Mouse (Mus musculus) forebrain, postnatal 0 days (tissue): ENCODE results near the gene Sowahb. TPM values are rescaled to one million over a fixed set of nuclear protein-coding genes. Genes with fewer than 3 reads are reported as not detected.
A peak's percentile ranks its signal among the peaks of the same experiment; 100 is the strongest.

ENCODE experiments used
- ATAC-seq: fragments of 200-750 bp; cut with Nextera tagmentation; 2 replicates; pipeline ENCODE4 v1.8.0; 2017; ENCODE audit warnings: mild to moderate bottlenecking, moderate library complexity
- DNase-seq: peaks from one replicate; pipeline ENCODE4 v3.0.0-alpha.2; 2015
- H3K27ac ChIP-seq: fragments of 300-500 bp; sonication (generic); 2 replicates; pipeline ENCODE4 v1.5.1; 2014; ENCODE audit warnings: low read depth, mild to moderate bottlenecking, antibody characterized with exemption, low read length, moderate library complexity, mixed read lengths
- H3K27me3 ChIP-seq: fragments of 300-500 bp; sonication (generic); 2 replicates; pipeline ENCODE4 v1.6.1; 2014; ENCODE audit warnings: mild to moderate bottlenecking, low read length, mixed read lengths; ENCODE audit not compliant: insufficient read depth
- H3K36me3 ChIP-seq: fragments of 300-500 bp; sonication (generic); 2 replicates; pipeline ENCODE4 v1.6.1; 2014; ENCODE audit warnings: mild to moderate bottlenecking, moderate library complexity; ENCODE audit not compliant: insufficient read depth
- H3K4me1 ChIP-seq: fragments of 300-500 bp; sonication (generic); 2 replicates; pipeline ENCODE4 v1.6.1; 2014; ENCODE audit warnings: antibody characterized with exemption; ENCODE audit not compliant: insufficient read depth
- H3K4me2 ChIP-seq: fragments of 300-500 bp; sonication (generic); 2 replicates; pipeline ENCODE4 v1.6.1; 2014; ENCODE audit warnings: low read depth, mild to moderate bottlenecking, moderate library complexity
- H3K4me3 ChIP-seq: fragments of 300-500 bp; sonication (generic); 2 replicates; pipeline ENCODE4 v1.5.1; 2014; ENCODE audit warnings: low read depth, low read length, mixed read lengths
- H3K9ac ChIP-seq: fragments of 300-500 bp; sonication (generic); 2 replicates; pipeline ENCODE4 v1.6.1; 2014; ENCODE audit warnings: mild to moderate bottlenecking
- H3K9me3 ChIP-seq: fragments of 300-500 bp; sonication (generic); 2 replicates; pipeline ENCODE4 v1.6.1; 2016; ENCODE audit warnings: low read length
- CTCF ChIP-seq: sonication (generic); IDR thresholded peaks from 2 replicates; pipeline ENCODE4 v1.5.1; 2016; ENCODE audit warnings: antibody characterized with exemption, control low read depth, low read depth
- WGBS: fragments of 180-500 bp; shearing (Covaris S2); extraction: QIAGEN DNeasy Blood & Tissue Kit; methylation state at CpG from one replicate; pipeline ENCODE4 v1.1.7; 2014; 5-methylcytosine and 5-hydroxymethylcytosine counted together
- polyA plus RNA-seq: library from polyadenylated mRNA; unstranded; fragments of >200 nt; fragmentation: Nextera tagmentation; extraction: Ambion mirVana; gene quantifications from 2 replicates; pipeline ENCODE4 v1.2.1, GENCODE M21; 2015
- total RNA-seq: library from RNA; depleted of rRNA; stranded (reverse); fragments of >200 nt; gene quantifications from 2 replicates; pipeline ENCODE4 v1.2.3, GENCODE M21; 2014; rRNA removed

Gene Sowahb
- total RNA-seq = 0.10 and 0.46 TPM in 2 replicates
- polyA plus RNA-seq = 0.10 and 0.12 TPM in 2 replicates

GRCm38 (mm10) chr5:93044584-93045370 is at the start of gene Sowahb:
Gene Sowahb (minus strand): TSS chr5:93045022.
- Histone ChIP-seq H3K4me3 (peak within 1 kb of the TSS; percentile 49), H3K9ac (peak within 1 kb of the TSS; percentile 33), H3K4me1 (peaks cover 13% of the 10 kb centered on the region), H3K36me3 (no peaks in the 10 kb centered on the region), H3K27me3 (peaks cover 31% of the 10 kb centered on the region), H3K27ac (no peak within 1 kb of the TSS), H3K4me2 (peak within 1 kb of the TSS; percentile 94), H3K9me3 (no peaks in the 10 kb centered on the region)
- ATAC-seq = peak; percentile 77
- TF ChIP-seq CTCF = no peak
- DNase-seq = peak; percentile 39
- WGBS = under 1% methylated on average over 68 of the region's 68 CpGs

DNA sequence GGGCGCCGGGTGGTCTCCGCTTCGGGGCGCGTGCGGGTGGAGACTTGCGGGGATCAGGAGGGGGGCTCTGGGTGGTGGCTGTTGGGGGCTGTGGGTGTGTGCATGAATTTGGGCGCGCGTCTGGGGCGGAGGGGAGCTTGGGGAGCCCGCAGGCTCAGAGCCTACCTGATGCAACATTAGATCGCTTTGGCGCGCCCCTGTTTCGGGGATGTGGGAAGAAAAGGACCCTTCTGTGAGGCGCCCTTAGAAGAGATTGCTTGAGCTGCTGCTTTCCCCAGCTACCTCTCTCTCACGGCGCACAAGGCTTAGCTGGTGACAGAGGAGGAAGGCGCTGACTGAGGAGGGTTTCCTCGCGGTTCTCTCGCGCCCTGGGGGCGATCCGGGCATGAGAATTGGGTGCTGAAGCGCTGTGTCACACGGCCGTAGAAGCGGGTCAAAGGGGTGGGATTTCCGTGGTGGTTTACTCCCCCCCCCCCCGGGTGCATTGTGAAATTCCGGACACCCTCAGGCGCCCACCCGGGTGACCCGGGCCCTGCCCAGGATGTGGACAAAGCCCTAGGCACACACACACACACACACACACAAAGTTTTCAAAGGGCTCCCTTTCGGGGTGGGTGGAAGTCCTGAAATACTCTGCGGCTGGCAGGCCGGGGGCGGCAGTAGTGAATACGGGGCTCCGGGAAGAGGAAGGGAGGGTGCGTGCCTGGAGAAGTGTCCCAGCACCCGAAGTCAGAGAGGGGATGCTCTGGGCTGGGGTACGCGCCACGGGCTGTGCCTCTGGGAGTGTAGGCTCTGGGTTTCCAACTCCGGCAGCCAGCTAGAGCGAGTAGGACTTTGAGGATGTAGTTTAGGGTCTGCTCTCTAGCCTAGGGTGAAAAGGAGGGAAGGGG is 49.1 kb upstream of the Sowahb start:
- H3K27me3 ChIP-seq = no peaks in the 10 kb centered on the region
- no peak for TF ChIP-seq CTCF
- no peaks in the 10 kb centered on the region; the same call in 1 of the 2 replicates for H3K36me3 ChIP-seq
- peak overlapping the region; percentile 94 for H3K27ac ChIP-seq
- H3K4me1 ChIP-seq = peaks cover 30% of the 10 kb centered on the region
- DNase-seq = peak; percentile 50
- peak; percentile 73 for ATAC-seq
- H3K9ac ChIP-seq = peak overlapping the region; percentile 83
- H3K4me3 ChIP-seq = peak overlapping the region; percentile 83
- H3K9me3 ChIP-seq = no peaks in the 10 kb centered on the region
- WGBS = 2% methylated on average over 50 of the region's 50 CpGs
- peak overlapping the region; percentile 83 for H3K4me2 ChIP-seq

GRCm38 (mm10) chr5:93092857-93093622 is 48.2 kb upstream of the Sowahb start, which contains the start of gene Sept11:
Gene Sept11 (plus strand): TSS chr5:93093437.
- Histone ChIP-seq H3K36me3 (no peaks in the 10 kb centered on the region; the same call in 1 of the 2 replicates), H3K27me3 (no peaks in the 10 kb centered on the region), H3K4me1 (peaks cover 26% of the 10 kb centered on the region), H3K4me3 (peak within 1 kb of the TSS; percentile 83), H3K9ac (peak within 1 kb of the TSS; percentile 83), H3K9me3 (no peaks in the 10 kb centered on the region), H3K4me2 (peak within 1 kb of the TSS; percentile 83), H3K27ac (peak within 1 kb of the TSS; percentile 94)
- 2% methylated on average over 63 of the region's 63 CpGs for WGBS
- DNase-seq = peak; percentile 96
- no peak for TF ChIP-seq CTCF
- peak; percentile 93 for ATAC-seq

DNA sequence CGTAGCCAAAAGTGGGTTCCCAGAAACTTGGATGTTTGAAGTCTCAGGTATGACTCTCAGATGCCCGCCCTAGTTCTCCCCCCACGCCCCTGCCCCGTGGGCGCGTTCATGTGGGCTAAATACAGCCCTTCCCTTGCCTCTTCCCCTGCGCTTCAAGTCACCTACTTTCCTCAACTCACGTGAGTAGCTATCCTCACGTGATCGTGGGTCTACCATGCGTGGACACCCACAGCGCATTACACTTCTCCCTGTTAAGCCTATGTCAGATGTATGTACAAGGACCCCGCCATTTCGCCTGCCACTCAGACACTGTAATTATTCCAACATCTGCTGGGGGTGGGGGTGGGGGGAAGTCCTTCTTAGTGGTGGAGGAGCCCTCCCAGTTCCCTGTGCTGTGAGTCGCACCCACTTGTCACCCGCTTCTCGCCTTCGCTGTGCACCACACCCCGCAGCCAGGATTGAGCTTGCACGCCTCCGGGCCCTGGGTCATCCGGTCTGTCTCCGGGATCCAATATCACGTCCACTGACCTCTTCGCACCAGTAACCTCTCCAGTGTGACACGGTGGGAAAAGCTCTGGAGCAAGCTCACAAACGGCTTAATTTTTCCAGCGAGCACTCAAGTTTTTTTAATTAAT is 47.4 kb upstream of the Sowahb start:
- Histone ChIP-seq H3K4me2 (peak overlapping the region; percentile 83), H3K9ac (peak overlapping the region; percentile 83), H3K4me1 (peaks cover 26% of the 10 kb centered on the region), H3K27me3 (no peaks in the 10 kb centered on the region), H3K4me3 (peak overlapping the region; percentile 83), H3K9me3 (no peaks in the 10 kb centered on the region), H3K27ac (peak overlapping the region; percentile 94), H3K36me3 (no peaks in the 10 kb centered on the region; the same call in 1 of the 2 replicates)
- WGBS = 4% methylated on average over 28 of the region's 28 CpGs
- DNase-seq (peak; percentile 64), ATAC-seq (peak; percentile 12)
- no peak for TF ChIP-seq CTCF

DNA sequence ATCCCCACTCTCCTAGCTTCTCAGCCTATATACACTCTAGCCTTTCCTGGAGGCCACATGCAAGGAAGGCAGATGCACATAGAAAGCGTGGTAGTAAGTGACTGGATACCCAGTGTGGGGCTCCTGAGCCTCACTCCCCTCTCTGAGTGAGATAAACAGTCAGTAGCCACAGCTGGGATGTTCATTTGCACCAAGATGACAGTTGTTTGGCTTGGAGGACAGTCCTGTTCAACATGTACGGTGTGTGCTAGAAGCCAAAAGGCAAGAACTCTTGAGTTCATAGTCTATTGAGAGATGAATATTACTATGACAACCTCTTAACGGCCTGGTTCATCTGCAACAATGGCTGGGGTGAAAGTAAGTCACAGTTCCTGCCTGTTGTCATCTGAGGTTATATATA is 46.4 kb upstream of the Sowahb start:
- DNase-seq (no peak), ATAC-seq (no peak)
- Histone ChIP-seq H3K4me1 (peaks cover 18% of the 10 kb centered on the region), H3K27me3 (no peaks in the 10 kb centered on the region), H3K4me3 (no peak overlapping the region), H3K9ac (no peak overlapping the region), H3K36me3 (no peaks in the 10 kb centered on the region; the same call in 1 of the 2 replicates), H3K4me2 (peak overlapping the region; percentile 83), H3K9me3 (no peaks in the 10 kb centered on the region), H3K27ac (no peak overlapping the region)
- TF ChIP-seq CTCF = no peak
- 58% methylated on average over 3 of the region's 3 CpGs for WGBS

- no peaks in the 10 kb centered on the region; the same call in 1 of the 2 replicates for H3K36me3 ChIP-seq
- H3K4me1 ChIP-seq = no peaks in the 10 kb centered on the region
- H3K4me2 ChIP-seq = no peak overlapping the region
- ATAC-seq = no peak
- DNase-seq = no peak
- no peak overlapping the region for H3K27ac ChIP-seq
- WGBS = 85% methylated on average over 4 of the region's 4 CpGs
- H3K9ac ChIP-seq = no peak overlapping the region
- no peak for TF ChIP-seq CTCF
- H3K4me3 ChIP-seq = no peak overlapping the region
- H3K9me3 ChIP-seq = no peaks in the 10 kb centered on the region
- H3K27me3 ChIP-seq = no peaks in the 10 kb centered on the region
Observed at GRCm38 (mm10) chr5:93085900-93086299, 41.1 kb upstream of the Sowahb start.
